Mouse (Mus musculus): ENCODE measurements around the gene Klhdc8b. TPM values are rescaled to one million over a fixed set of nuclear protein-coding genes. Genes with fewer than 3 reads are reported as not detected.

Gene Klhdc8b
- total RNA-seq, 1 experiment: 6.6 TPM

DNA sequence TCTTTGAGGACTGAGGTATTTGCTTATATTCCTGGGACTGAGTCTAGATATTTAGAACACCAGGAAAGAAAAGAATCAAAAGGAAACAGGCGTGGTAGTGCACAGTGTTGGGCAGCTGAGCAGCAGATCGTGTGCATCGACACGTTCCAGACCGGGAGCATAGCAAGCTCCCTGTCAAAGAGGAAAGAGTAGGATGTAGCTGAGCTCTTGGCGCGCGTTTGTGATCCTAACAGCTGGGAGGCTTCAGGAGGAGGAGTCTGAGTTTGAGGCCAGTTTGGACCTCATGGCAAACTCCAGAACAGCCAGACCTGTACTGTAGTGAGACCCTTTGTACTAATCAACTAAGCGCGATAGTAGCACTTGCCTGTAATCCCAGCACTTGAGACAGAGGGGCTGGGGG lies 811 bp upstream of the Klhdc8b start:
- TF ChIP-seq ZC3H11A (IDR thresholded peaks at IDR 0.05; ENCODE audit: borderline replicate concordance, low read depth, low read length): no peak
- TF ChIP-seq MAFK (IDR thresholded peaks at IDR 0.05; ENCODE audit: insufficient read depth, low read depth, low read length): no peak
- no peak for TF ChIP-seq ZNF384 (IDR thresholded peaks at IDR 0.05; ENCODE audit: low read depth, low read length)
- TF ChIP-seq HCFC1 (IDR thresholded peaks at IDR 0.05; ENCODE audit: borderline replicate concordance, insufficient read depth, low read length): no peak
- no peak for TF ChIP-seq CHD2 (IDR thresholded peaks at IDR 0.05; ENCODE audit: low read depth, low read length)
- Histone ChIP-seq H3K4me1 (ENCODE audit: control insufficient read depth in 2 of 2, insufficient read depth in 2 of 2, low read length in 2 of 2, poor library complexity in 1 of 2) (peaks cover 0 to 19% of the 10 kb centered on the region in 2 experiments; a peak in 3 of 4 replicates), H3K27ac (ENCODE audit: insufficient read depth, low read depth, low read length, poor library complexity, severe bottlenecking) (no peak overlapping the region), H3K9me3 (ENCODE audit: control insufficient read depth, insufficient read depth, low read depth, low read length) (no peaks in the 10 kb centered on the region), H3K9ac (ENCODE audit: insufficient read depth, low read depth, low read length, poor library complexity, severe bottlenecking) (peak overlapping the region; percentile 1; the same call in 1 of the 2 replicates), H3K36me3 (ENCODE audit: control insufficient read depth, insufficient read depth, low read length, poor library complexity, severe bottlenecking) (peaks cover 14% of the 10 kb centered on the region), H3K4me3 (ENCODE audit: insufficient read depth in 1 of 2, low read depth in 1 of 2, low read length in 2 of 2, poor library complexity in 1 of 2, severe bottlenecking in 1 of 2) (peak overlapping the region in 1 of 2 experiments; percentile 8; a peak in 1 of 4 replicates)
- in situ Hi-C loops (cut with MboI; ENCODE audit: low sequenced_read_pairs in 2 of 2, unreplicated experiment in 2 of 2): no loop called here
- DNase-seq (ENCODE audit: low read depth, low spot score): no peak

DNA sequence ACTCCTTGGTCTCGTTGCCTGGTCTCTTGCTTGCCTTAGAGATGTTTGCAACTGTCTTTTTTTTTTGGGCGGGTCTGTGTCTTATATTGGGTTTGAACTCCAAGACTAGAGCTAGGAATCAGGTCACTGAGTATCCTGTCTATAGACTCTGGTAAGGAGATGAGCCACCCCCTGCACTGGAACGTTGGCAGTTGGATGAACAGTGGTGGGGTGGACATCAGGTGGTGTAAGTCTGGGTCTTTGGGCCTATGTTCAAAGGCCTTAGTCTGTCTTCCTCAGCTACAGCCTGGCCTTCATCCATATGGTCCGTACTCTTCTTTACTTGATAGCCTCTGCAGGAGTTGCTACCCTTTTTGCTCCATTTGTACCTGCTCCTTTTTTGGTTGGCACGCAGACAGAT lies 294 bp upstream of the Klhdc8b start:
- in situ Hi-C loops (cut with MboI; ENCODE audit: low sequenced_read_pairs in 2 of 2, unreplicated experiment in 2 of 2): no loop called here
- DNase-seq (ENCODE audit: low read depth, low spot score): no peak
- Histone ChIP-seq H3K36me3 (ENCODE audit: control insufficient read depth, insufficient read depth, low read length, poor library complexity, severe bottlenecking) (peaks cover 14% of the 10 kb centered on the region), H3K9ac (ENCODE audit: insufficient read depth, low read depth, low read length, poor library complexity, severe bottlenecking) (peak overlapping the region; percentile 71), H3K27ac (ENCODE audit: insufficient read depth, low read depth, low read length, poor library complexity, severe bottlenecking) (no peak overlapping the region), H3K9me3 (ENCODE audit: control insufficient read depth, insufficient read depth, low read depth, low read length) (no peaks in the 10 kb centered on the region), H3K4me3 (ENCODE audit: insufficient read depth in 1 of 2, low read depth in 1 of 2, low read length in 2 of 2, poor library complexity in 1 of 2, severe bottlenecking in 1 of 2) (peak overlapping the region; percentile 83 to 99), H3K4me1 (ENCODE audit: control insufficient read depth in 2 of 2, insufficient read depth in 2 of 2, low read length in 2 of 2, poor library complexity in 1 of 2) (peaks cover under 1 to 19% of the 10 kb centered on the region in 2 experiments; a peak in 3 of 4 replicates)
- no peak for TF ChIP-seq CHD2 (IDR thresholded peaks at IDR 0.05; ENCODE audit: low read depth, low read length)
- no peak for TF ChIP-seq MAFK (IDR thresholded peaks at IDR 0.05; ENCODE audit: insufficient read depth, low read depth, low read length)
- no peak for TF ChIP-seq HCFC1 (IDR thresholded peaks at IDR 0.05; ENCODE audit: borderline replicate concordance, insufficient read depth, low read length)

- peaks cover 14% of the 10 kb centered on the region for H3K36me3 ChIP-seq (ENCODE audit: control insufficient read depth, insufficient read depth, low read length, poor library complexity, severe bottlenecking)
- peak within 1 kb of the TSS; percentile 83 to 99 for H3K4me3 ChIP-seq (ENCODE audit: insufficient read depth in 1 of 2, low read depth in 1 of 2, low read length in 2 of 2, poor library complexity in 1 of 2, severe bottlenecking in 1 of 2)
- H3K9me3 ChIP-seq (ENCODE audit: control insufficient read depth, insufficient read depth, low read depth, low read length): no peaks in the 10 kb centered on the region
- TF ChIP-seq HCFC1 (IDR thresholded peaks at IDR 0.05; ENCODE audit: borderline replicate concordance, insufficient read depth, low read length): peak; percentile 79; the same call in 1 of the 2 replicates
- TF ChIP-seq MAFK (IDR thresholded peaks at IDR 0.05; ENCODE audit: insufficient read depth, low read depth, low read length): no peak
- TF ChIP-seq ZNF384 (IDR thresholded peaks at IDR 0.05; ENCODE audit: low read depth, low read length): no peak
- TF ChIP-seq CHD2 (IDR thresholded peaks at IDR 0.05; ENCODE audit: low read depth, low read length): peak; percentile 86
- TF ChIP-seq ZC3H11A (IDR thresholded peaks at IDR 0.05; ENCODE audit: borderline replicate concordance, low read depth, low read length): no peak
- peak; percentile 87 for DNase-seq (ENCODE audit: low read depth, low spot score)
- peak within 1 kb of the TSS; percentile 99 for H3K9ac ChIP-seq (ENCODE audit: insufficient read depth, low read depth, low read length, poor library complexity, severe bottlenecking)
- in situ Hi-C loops (cut with MboI; ENCODE audit: low sequenced_read_pairs in 2 of 2, unreplicated experiment in 2 of 2): no loop called here
- peaks cover 7 to 26% of the 10 kb centered on the region in 2 experiments for H3K4me1 ChIP-seq (ENCODE audit: control insufficient read depth in 2 of 2, insufficient read depth in 2 of 2, low read length in 2 of 2, poor library complexity in 1 of 2)
- H3K27ac ChIP-seq (ENCODE audit: insufficient read depth, low read depth, low read length, poor library complexity, severe bottlenecking): peak within 1 kb of the TSS; percentile 92
Measured at GRCm38 (mm10) chr9:108460319-108461178, 832 bp downstream of the Klhdc8b start, which contains the start of gene Ccdc71. Gene Ccdc71, plus strand, starts transcription at chr9:108460527.

DNA sequence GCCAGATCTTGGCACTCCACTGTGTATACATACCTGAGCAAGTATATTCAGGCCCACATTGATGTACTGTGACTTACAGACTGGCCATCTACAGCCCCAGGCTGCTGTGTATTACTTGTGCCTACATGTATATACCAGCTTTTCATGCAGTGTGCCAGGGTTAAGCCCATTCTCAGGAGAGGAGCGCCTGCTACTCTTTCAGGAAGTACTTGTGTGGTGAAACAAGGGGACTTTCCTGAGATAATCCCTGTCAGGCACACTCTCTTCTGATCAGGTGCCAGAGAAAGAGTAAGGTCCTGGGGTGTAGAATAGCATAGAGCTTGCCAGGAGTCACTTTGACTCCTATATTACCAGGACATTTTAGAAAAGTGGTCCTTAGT lies 1.5 kb downstream of the Klhdc8b start:
- Histone ChIP-seq H3K4me3 (ENCODE audit: insufficient read depth in 1 of 2, low read depth in 1 of 2, low read length in 2 of 2, poor library complexity in 1 of 2, severe bottlenecking in 1 of 2) (peak overlapping the region in 1 of 2 experiments; percentile 83; a peak in 3 of 4 replicates), H3K9ac (ENCODE audit: insufficient read depth, low read depth, low read length, poor library complexity, severe bottlenecking) (no peak overlapping the region)

More for the DNA sequence above, 1.5 kb downstream of the Klhdc8b start:
- TF ChIP-seq ZNF384 (IDR thresholded peaks at IDR 0.05; ENCODE audit: low read depth, low read length) (no peak), ZC3H11A (IDR thresholded peaks at IDR 0.05; ENCODE audit: borderline replicate concordance, low read depth, low read length) (no peak), CHD2 (IDR thresholded peaks at IDR 0.05; ENCODE audit: low read depth, low read length) (no peak), HCFC1 (IDR thresholded peaks at IDR 0.05; ENCODE audit: borderline replicate concordance, insufficient read depth, low read length) (no peak), MAFK (IDR thresholded peaks at IDR 0.05; ENCODE audit: insufficient read depth, low read depth, low read length) (no peak)
- no peak overlapping the region; the same call in 1 of the 2 replicates for H3K27ac ChIP-seq (ENCODE audit: insufficient read depth, low read depth, low read length, poor library complexity, severe bottlenecking)
- DNase-seq (ENCODE audit: low read depth, low spot score): no peak
- H3K4me1 ChIP-seq (ENCODE audit: control insufficient read depth in 2 of 2, insufficient read depth in 2 of 2, low read length in 2 of 2, poor library complexity in 1 of 2): peaks cover 7 to 27% of the 10 kb centered on the region in 2 experiments
- in situ Hi-C loops (cut with MboI; ENCODE audit: low sequenced_read_pairs in 2 of 2, unreplicated experiment in 2 of 2): no loop called here
- H3K36me3 ChIP-seq (ENCODE audit: control insufficient read depth, insufficient read depth, low read length, poor library complexity, severe bottlenecking): peaks cover 11% of the 10 kb centered on the region
- no peaks in the 10 kb centered on the region for H3K9me3 ChIP-seq (ENCODE audit: control insufficient read depth, insufficient read depth, low read depth, low read length)
